Mouse (Mus musculus) urinary bladder, postnatal 10 days (tissue): ENCODE data around the gene Ak5.
"Not testable (repeated sequence)": the region's sequence is repeated elsewhere in the genome, so short reads cannot be mapped to it uniquely, and the experiment has no call there.

Experiments
- DNase-seq: peaks from one replicate; pipeline ENCODE4 v3.0.0; 2022; ENCODE audit warnings: low spot score

The Ak5 gene

GRCm38 (mm10) chr3:152475278-152475669 lies 192.9 kb downstream of the Ak5 start:
- no peak for DNase-seq

DNA sequence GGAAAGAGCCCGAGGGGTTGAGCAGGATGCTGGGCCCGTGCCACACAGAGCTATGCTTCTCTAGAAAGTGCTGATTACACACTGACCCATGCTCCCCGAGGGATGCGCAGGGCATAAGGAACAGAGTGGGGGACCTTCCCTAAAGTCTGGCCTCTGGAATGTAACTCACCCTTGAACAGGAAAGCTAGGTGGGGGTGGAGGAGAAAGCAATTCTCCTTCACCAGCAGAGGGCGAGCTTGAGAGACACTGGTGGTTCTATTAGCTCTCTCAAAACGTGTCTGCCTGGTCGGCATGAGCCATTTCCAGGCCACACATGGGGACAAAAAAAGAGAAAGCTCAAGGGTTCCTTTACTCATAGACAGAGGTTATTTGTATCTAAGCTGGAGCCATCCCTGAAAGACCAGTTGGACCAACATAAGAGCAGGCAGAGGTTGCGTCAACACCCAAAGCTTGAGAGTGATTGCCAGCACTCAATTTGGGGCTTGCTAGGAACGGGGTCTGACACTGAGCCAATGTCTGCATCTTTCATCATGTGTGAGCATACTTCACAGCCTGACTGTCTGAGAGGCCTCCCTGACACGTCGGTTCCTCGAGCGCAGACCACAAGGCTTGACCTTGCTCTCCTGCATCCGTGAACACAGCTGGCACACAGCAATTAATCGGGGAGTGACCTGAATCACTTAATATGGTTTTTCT lies 193.4 kb downstream of the Ak5 start:
- no peak for DNase-seq

- DNase-seq: no peak
Observed at GRCm38 (mm10) chr3:152472676-152473075, 195.5 kb downstream of the Ak5 start.

DNA sequence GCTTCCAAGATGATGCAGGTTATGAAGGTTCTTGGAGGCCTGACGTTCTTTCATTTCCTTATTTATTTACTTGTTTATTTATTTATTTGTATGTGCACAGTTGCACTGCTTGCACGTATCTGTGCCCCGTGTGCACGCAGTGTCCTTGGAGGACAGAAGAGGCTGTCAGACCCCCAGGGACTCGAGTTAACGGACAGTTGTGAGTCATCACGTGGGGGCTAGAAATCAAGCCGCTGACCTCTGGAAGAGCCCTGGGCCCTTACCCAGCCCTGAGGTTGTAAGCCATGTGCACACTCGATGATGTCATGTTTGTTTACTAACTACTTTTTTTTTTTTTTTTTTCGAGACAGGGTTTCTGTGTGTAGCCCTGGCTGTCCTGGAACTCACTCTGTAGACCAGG lies 197.8 kb downstream of the Ak5 start:
- no peak for DNase-seq

DNA sequence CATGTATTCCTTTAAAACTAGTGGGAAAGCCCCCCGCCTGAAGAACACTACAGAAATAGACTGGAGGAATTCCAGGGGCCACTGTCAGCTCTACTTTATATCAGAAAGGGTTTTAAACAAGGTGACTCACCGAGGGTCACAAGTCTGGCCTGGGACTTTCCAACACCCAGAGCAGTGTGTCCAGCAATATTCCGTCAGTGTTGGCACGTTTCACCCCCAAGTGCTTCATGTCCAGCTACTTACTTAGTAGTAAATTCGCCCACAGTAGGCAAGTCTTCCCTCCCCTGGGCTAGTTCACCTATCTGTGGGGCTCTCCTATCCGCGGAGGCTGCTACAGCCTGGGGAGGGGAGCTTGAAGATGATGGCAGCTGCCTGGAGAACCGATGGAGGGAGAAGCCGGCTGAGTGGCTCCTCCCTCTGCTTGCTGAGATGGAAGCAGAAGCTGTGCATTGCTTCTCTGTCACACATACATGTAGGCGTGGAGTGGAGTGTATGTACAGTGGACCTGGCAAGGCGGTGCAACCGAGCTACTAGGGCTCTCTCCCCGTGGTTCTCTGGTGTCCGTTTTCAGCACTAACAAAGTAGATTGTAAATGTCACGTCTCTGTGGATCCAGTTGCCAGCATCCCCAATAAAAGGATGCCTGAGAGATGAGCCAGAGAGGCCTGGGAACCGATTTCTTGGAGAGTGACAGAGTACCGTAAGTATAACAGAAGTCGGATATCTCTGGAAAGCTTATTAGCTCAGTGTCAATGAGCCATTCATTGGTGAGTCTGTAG lies 198.5 kb downstream of the Ak5 start:
- DNase-seq: no peak

- no peak for DNase-seq
Observed at GRCm38 (mm10) chr3:152468569-152469041, 199.6 kb downstream of the Ak5 start.

DNA sequence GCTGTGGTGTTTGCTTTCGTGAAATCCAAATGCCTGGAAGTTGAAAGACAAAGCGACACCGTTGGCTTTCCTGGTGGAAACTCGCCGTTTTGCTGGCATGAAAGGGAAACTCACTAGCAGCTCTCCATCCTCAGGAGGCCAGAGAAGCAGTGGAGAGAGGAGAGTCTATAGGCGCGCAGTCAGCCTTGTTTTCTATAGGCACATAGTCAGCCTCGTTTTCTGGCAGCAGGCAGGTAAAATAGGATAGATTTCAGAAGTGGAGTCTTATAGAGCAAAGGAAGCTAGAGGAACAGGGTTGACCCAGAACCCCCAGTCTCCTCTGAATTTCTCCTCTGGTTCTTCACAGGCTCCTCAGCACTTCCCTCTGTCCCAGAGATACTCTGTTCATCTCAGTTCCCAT lies 200.1 kb downstream of the Ak5 start:
- DNase-seq: no peak

- DNase-seq: no peak
Observed at GRCm38 (mm10) chr3:152467312-152467711, 200.8 kb downstream of the Ak5 start.

DNA sequence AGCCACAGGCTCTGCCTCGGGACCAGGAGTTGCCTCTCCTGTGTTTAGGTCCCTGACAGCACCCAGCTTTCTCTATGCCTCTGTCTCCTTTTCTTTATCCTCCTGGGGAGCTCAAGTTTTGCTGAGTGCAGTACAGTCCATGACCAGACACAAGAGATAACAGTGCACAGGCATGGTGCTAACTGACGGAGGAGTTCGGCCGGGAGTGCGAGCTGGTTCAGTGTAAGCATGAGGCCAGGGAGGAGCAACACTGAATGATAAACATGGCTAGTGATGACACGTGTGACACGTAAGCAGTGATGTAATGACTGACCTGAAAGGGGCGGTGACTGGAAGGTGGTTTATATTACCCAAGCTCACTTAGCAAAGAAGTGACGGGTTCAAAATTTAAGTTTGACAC lies 201.3 kb downstream of the Ak5 start:
- no peak for DNase-seq

DNA sequence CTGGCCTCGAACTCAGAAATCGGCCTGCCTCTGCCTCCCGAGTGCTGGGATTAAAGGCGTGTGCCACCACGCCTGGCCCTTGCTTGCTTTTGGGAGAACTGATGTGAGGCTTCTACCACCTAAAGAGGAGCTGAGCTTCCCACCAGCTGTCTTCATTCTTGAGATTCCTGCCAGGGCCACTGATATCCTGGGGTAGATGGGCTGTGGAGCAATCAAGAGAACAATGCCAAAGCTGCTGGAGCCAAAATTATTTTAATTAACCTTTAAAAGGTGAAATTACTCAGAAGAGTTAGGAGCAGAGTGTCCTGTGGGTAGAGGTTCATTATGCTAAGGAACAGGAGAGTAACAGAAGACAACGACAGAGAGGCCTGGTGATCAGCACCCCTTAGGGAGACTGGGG lies 202.8 kb downstream of the Ak5 start:
- DNase-seq: no peak

- no peak for DNase-seq
Observed at GRCm38 (mm10) chr3:152464462-152464861, 203.7 kb downstream of the Ak5 start.

DNA sequence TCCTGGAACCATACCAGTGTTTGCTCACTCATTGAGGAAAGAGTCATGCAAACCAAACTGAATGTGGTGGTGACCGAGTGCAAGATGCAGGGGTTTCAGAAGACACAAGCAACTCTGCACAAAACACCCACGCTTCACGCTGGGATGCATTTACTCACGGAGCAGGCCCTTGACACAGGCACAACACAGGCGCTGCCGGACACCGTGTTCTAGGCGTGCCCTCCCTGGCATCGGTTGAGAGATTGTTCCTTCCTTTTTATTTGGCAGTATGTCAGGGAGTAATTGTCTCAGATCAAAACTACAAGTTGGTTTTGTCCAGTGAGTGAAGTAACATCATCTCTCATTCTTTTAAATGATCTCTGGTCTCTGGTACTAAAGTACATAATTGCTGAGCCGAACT lies 205.3 kb downstream of the Ak5 start:
- no peak for DNase-seq

DNA sequence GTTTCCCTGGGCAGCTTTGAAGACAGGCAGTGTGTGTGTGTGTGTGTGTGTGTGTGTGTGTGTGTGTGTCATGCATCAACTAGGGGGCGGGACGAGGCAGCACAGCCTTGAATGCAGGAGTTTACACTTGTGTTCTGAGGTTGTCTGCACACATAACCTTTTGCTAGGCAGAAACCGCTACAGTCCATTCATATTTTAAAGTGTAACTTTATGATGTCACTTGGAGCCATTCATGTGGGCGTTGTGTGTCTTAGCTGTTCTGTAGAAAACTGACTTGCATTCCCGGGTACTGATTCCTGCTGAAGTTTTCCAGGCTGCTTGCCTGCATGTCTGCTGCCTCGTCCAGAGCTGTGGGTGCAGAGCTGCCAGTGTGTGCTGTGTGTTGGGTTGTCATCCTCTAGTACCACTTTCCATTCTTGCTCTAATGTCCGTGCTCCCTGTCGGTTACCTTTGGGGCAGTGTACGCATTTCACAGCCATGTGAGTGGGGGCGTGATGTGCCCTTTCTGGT lies 206.1 kb downstream of the Ak5 start:
- DNase-seq: no peak

DNA sequence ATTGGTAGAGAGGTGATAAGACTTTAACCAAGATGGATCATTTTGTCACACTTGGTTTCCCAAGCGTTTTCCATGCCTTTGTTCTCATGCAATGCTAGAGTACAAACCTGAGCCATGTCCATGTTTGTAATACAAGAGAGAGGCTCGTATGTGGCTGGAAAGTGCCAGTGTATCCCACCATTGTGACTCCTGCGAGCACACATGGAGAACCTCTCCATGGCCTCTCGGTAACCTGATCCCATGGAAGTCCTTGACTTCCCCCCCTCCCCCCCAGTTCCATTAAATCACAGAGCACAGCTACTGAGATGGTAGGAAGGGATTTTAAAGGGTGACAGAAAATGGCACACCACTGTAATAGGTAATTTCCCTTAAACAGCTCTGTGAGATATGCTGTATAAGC lies 207.4 kb downstream of the Ak5 start:
- no peak for DNase-seq

DNA sequence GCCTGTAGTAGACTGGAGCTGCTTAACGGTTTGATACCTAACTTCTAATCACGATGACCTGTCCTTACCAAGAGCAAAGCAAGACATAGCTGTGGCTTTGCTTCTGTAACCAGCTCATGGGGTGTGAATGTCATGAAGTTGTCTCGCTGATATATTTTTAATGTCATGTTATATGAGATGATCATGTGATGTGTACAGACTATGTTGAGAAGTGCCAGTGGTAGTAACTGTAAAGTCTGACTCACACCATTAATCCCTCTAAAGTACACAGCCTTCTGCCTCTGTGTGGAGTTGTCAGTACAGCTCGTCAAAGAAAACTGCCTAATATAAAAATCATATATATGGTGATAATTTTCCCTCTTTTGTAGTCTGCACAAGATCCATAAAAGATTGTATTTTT lies 209.3 kb downstream of the Ak5 start:
- not testable (repeated sequence) for DNase-seq

GRCm38 (mm10) chr3:152457308-152458035 lies 210.7 kb downstream of the Ak5 start:
- no peak for DNase-seq

DNA sequence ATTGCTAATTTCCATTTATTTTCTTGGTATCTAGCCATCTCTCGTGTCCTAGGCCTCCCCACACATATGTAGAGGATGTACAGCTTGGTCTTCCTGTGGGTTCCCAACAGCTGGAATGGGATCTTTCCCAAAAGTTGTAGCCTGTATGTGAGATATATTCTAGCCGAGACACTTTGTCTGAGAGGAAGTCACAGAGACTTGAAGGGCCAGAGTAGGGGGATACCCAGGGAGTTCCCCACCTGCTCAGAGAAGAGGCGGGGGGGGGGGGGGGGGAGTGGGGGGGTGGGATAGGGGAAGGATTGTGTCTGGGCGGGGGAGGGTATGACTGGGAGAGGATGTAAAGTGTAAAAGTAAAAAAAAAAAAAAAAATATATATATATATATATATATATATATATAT lies 215.0 kb downstream of the Ak5 start:
- DNase-seq: no peak

- DNase-seq: no peak
Observed at GRCm38 (mm10) chr3:152446966-152447365, 221.2 kb downstream of the Ak5 start.

- no peak for DNase-seq
Observed at GRCm38 (mm10) chr3:152444114-152444513, 224.0 kb downstream of the Ak5 start.

- DNase-seq: no peak
Observed at GRCm38 (mm10) chr3:152442795-152443194, 225.4 kb downstream of the Ak5 start.

DNA sequence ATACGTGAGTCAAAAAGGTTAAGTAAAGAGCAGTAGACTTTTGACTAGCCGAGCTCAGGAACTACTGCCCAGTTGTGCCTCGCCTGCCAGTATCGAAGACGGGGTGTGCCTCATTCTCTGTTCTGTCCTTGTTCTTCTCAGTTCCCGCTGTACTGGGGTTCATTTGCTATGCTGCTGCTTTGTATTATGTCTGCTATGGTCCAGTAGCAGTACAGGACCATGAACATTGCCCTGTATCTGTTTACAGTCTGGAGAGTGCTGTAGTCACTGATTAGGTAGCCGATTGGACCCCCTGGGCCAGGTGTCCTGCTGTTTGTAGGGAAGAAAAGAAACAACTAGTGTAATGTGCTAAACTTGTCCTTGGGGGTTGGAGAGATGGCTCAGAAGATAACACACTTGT lies 230.1 kb downstream of the Ak5 start:
- DNase-seq: no peak

- no peak for DNase-seq
Observed at GRCm38 (mm10) chr3:152435590-152435989, 232.6 kb downstream of the Ak5 start.

DNA sequence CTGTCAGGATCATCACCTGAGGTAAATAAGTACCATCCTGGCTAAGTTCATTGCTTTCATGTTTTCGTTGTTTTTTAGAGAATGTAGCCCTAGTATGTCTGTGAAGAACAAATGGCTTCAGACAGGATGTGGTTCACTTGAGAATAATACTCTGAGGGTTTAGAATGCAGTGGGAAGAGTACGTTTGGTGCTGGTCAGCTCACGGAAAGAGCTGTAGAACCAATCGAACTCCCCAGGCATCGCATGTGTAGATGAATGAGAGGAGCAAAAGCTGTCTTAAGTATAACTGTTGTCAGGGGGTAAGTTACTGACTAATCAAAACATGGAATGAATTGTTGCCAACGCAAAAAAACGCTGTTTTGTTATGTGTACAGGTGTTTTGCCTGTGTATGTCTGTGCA lies 235.5 kb downstream of the Ak5 start:
- DNase-seq: no peak
